Mouse (Mus musculus) regulatory T cell (primary cell): ENCODE data around the gene Gm45618.
"Not testable (repeated sequence)": the region's sequence is repeated elsewhere in the genome, so short reads cannot be mapped to it uniquely, and the experiment has no call there.

Source experiments
- in situ Hi-C: fragments of 300-600 bp; cut with MboI, MseI; formaldehyde crosslinking; loops from one replicate; pipeline ENCODE4 v1.15.1; 2025; ENCODE audit warnings: high pct_unique_total_duplicates

The Gm45618 gene

DNA sequence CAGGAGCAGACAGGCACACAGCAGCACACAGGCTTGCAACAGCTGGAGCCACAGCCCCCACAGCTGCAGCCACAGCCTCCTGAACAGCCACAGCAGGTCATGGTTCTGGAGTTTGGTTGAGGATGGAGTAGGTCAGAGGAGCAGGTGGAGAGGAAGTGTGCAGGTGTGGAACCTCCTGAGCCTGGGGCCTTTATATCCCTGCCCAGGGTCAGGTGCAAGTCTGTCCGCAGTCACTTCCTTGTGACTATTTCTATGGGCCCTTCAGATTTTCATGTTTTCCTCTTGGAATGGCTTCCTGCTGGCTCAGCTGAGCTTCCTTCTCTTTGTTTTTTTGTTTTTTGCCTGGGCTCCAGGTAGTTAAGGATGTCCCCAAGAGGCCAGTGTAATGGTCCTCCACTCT is at the start of gene Gm45618:
TSS of gene Gm45618 (minus strand) at position 101 of the 400 bp plus-strand sequence.
- in situ Hi-C loops, result not testable (repeated sequence)

DNA sequence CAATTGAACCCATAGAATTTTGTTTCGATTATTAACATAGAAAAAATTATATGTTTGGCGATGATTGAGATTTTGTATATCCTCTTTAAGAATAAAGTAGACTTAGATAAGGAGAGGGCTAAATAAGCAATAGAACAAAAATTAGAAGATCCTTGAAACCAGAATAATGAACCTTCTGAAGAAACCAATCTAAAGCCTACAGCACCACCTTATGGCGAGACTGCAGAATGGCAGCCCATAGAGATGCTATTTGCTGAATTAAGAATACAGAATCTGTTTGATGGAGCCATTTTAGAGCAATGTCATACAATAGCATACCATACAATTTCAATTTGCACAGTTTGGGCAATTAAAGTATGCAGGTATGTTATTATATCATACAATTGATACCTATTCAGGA is 49.3 kb upstream of the Gm45618 start:
- in situ Hi-C loops, result loop anchor here (10.0 kb wide), 1 partner anchor 425 kb away; no protein-coding TSS in a partner anchor

DNA sequence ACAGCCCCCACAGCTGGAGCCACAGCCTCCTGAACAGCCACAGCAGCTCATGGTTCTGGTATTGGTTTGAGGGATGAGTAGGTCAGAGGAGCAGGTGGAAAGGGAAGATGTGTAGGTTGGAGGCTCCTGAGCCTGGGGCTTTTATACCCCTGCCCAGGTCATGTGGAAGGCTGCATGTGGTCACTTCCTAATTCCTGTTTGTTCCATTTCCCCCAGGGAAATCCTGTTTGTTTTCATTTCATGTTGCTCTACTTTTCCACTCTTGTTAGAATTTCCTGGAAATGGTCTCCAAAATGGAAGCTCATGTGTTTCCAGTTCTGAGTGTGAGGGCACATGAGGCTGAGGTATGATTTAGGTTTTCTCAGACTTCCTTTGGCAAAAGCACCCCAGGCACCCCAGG is 45.1 kb upstream of the Gm45618 start, which contains the start of gene Gm4553:
TSS of gene Gm4553 (minus strand) at position 101 of the 400 bp plus-strand sequence.
- in situ Hi-C loops, result loop anchor here (10.0 kb wide), 1 partner anchor 421 kb away; no protein-coding TSS in a partner anchor

DNA sequence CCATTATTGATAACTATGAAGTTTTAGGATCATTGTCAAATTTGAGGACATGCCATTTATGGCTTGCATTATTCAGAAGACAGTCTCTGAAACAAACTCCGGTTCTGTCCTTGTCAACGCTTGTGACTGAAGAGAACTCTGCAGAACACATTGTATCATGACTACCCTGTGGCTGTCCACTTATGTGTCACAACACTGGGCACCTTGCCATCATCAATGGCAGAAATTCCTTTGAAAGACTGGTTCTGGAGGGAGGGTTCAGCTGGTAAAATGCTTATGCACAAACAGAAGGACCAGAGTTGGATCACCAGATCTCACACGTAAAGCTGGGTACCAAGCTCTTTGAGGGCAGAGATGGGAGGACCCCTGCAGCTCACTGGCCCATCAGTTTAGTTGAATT is 38.8 kb upstream of the Gm45618 start:
- in situ Hi-C loops, result no loop called here

DNA sequence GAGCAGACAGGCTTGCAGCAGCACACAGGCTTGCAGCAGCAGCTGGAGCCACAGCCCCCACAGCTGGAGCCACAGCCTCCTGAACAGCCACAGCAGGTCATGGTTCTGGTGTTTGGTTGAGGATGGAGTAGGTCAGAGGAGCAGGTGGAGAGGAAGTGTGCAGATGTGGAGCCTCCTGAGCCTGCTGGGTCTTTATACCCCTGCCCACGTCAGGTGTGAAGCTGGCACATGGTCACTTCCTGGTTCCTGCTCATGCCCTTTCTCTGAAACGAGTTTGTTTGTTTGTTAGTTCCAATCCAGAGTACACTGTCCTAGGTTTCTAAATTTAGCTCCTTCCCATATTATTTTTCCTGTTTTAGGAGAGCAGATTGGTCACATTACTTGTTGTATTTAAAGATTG is 36.5 kb upstream of the Gm45618 start, which contains the start of gene Gm29735:
TSS of gene Gm29735 (minus strand) at position 101 of the 400 bp plus-strand sequence.
- in situ Hi-C loops, result not testable (repeated sequence)

DNA sequence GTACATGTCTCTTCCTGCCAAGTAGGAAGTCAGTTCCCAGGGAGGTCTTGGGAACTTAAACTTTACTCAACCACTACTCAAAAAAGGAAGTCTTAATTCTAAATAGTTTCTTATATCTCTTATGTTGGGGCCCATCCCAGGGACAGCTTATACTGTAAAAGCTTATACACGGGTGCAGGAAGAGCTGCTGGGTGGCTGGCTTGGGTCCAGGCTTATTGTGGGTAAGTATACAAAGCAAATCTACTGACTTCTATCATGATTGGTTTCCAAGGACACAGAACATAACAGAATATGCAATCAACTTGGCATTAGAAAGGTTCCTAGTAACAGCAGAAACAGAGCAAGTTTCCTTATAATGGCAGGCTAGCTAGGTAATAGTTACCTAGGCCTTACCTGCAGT is 34.8 kb upstream of the Gm45618 start:
- in situ Hi-C loops, result no loop called here

DNA sequence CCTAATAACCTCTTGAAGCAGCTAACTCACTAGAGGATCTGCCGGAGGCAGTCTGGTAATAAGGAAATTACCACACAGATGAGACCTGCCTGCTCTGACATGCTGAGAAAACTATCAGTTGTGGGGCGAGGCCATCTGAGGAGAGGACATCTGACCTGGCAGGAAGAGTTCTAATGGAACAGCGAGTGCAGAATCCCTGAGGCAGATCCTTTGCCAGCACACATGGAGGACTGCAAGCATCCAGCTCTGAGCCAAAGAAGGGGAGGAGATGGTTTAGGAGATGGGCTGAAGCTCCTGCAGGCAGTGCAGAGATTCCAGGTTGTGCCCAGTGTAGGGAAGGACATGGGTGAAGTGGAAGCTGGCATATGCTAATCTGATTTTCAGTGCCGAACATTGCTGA is 31.7 kb upstream of the Gm45618 start:
- in situ Hi-C loops, result no loop called here

DNA sequence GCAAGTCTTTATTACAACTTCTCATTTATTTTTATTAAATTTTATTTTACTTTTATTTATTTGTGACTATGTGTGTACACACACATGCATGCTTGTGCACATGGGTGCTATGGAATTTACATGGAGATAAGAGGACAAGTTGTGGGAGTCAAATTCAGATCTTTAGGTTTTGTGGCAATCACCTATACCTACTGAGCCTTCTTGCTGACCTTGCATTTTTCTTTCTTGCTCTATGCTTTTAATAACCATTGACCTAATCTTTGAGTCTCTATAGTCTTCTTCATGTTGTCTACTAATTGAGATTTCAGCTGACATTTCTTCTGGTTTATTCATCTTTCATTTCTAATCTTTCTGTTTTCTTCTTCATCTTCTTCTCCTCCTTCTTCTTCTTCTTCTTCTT is 28.1 kb upstream of the Gm45618 start:
- in situ Hi-C loops, result loop anchor here (5.0 kb wide), 1 partner anchor 104 kb away; no protein-coding TSS in a partner anchor

DNA sequence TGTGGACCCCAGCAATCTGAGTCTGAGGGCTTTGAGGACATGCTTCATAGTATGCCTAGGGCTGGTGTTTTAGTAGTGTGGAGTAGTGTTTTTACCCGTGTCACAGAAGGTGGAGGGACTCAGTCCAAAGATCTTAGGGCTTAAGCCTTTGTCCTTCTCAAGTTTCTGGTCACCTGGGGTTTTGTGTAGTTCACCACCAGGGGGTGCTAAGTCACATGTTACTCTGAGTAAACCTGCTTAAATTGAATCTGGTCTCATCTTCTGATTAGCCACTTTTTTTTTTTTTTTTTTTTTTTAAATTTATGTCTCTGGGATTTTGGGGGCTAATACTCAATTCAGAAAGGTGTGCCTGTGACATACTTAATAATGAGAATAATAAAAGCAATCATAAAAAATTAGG is 25.5 kb upstream of the Gm45618 start:
- in situ Hi-C loops, result loop anchor here (5.0 kb wide), 1 partner anchor 106 kb away; no protein-coding TSS in a partner anchor

DNA sequence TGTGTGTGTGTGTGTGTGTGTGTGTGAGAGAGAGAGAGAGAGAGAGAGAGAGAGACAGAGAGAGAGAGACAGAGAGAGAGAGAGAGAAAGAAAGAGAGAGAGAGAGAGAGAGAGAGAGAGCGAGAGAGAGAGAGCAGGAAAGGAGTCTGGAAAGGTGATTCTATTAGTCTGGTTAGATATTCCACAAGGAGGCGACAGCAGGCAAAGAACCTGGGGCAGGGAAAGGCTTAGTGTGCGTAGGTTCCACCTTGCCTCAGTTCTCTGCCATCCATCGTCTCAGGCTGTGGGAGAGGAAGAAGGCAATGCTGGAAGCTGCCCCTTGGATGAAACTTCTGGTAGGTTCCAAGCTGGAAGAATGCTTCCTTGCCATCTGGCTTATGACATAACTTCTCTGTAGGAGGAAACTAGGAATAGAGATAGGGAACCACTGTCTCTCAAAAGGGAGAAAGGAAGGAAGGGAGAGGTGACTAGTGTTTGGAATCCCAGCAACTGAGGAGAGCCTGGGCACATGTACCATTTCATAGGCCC is 24.9 kb upstream of the Gm45618 start:
- in situ Hi-C loops, result loop anchor here (5.0 kb wide), 1 partner anchor 107 kb away; no protein-coding TSS in a partner anchor

DNA sequence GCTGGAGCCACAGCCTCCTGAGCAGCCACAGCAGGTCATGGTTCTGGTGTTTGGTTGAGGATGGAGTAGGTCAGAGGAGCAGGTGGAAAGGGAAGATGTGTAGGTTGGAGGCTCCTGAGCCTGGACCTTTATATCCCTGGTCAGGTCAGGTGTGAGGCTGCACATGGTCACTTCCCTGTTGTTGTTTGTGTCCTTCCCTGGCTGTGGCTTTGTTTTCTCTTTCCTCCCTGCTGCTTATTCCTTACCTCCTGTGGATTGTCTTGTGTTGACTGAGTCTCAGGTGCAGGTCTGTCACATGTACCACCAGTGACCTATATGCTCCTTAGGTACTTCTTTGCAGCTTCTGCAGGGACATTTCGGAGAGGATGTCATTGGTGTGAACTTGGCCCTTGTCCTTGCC is 24.0 kb upstream of the Gm45618 start, which contains the start of gene Gm45337:
TSS of gene Gm45337 (minus strand) at position 101 of the 400 bp plus-strand sequence.
- in situ Hi-C loops, result no loop called here

DNA sequence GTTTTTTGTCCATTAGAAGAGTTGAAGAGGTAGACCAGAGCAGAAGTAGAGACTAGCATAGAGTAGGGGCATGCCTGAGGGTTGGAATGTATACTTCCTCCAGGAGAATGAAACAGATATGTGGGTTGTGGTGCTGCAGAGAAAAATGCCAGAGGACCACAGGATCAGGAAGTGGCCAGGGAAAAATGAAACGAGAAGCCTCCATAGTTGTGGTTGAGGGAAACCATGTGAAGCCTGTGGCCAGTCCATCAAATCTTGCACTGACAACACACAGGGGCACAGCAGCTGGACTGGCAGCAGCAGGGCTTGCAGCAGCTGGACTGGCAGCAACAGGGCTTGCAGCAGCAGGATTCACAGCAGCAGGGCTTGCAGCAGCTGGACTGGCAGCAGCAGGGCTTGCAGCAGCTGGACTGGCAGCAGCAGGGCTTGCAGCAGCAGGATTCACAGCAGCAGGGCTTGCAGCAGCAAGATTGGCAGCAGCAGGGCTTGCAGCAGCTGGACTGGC is 23.0 kb upstream of the Gm45618 start:
- in situ Hi-C loops, result not testable (repeated sequence)

DNA sequence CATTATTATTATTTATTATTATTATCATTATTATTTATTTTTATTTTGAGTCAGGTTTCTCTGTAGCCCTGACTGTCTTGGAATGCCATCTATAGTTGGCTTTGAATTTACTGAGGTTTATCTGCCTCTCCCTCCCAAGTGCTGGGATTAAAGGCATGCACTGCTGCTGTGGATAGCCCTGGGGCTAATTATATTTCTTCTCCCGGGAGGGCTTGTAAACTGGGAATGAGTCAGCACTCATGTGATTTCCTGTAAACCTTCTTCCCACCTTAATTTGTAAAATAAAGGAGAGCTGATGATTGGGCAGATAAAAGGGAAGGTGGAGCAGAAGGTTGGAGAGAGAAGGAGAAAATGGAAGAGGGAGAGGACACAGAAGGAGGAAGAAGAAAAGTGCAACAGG is 20.2 kb upstream of the Gm45618 start:
- in situ Hi-C loops, result no loop called here

DNA sequence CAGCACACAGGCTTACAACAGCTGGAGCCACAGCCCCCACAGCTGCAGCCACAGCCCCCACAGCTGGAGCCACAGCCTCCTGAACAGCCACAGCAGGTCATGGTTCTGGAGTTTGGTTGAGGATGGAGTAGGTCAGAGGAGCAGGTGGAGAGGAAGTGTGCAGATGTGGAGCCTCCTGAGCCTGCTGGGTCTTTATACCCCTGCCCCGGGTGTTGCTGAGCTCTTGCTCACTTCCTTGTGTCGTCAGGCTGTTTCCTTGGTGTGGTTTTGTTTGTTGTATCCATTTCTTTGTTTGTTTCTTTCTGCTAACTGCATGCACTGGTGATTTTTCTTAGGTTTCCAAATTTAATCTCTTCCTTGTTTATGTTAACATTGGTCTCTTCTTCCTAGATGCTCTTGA is 15.4 kb upstream of the Gm45618 start, which contains the start of gene Gm39115:
TSS of gene Gm39115 (minus strand) at position 101 of the 400 bp plus-strand sequence.
- in situ Hi-C loops, result not testable (repeated sequence)

DNA sequence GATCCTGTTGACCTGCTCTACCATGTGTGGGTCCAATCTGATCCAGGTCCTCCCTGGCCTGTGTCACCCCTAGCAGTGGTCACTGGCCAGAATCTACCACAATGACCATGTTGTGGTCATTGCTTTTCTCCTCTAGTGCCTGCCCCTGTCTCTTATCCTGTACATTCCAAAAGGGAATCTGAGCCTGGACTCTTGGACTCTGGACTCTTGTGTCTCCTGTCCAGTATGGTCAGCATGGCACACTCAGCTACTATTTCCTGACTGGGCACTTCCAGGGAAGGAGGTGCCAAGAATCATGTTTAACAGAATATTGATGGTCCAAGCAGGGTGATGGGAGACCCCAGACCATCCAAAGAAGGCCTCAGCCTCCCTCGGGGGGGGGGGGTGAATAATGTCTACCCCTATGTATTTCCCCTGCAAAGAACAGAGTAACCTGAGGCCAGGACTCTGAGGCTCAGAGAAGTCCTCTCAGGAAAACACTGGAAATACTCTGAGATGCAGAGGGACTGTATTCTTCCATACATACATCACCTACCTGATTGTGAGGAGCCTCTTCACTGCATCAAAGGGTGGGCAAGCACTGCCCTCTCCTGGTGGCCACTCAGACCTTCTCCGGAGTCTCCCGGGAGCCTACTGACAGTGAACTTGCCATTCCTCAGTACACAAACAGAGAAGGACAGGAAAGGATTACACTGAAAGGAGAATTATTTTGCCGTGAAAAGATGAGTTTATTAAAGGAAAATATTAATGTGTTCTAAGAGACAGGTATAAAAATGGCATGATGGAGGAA is 13.9 kb upstream of the Gm45618 start:
- in situ Hi-C loops, result no loop called here

DNA sequence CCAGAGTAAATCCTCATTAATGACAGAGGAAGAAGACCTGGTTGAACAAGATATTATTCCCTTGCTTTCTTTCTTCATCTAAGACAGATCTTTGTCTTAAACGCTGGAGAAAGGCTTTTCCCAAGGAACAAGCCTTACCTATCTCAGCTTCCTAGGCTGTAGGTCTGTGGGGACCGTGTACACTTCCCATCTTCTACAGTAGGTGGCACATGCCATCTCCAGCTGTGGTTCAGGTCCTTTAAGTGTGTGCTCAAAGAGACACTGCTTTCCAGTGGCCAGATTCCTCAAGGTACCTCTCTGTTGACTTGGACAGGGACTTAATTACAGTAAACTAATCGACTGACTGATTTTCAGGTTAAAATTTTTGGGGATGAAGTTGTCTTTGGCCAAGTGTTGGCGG is 8.3 kb upstream of the Gm45618 start:
- in situ Hi-C loops, result no loop called here

DNA sequence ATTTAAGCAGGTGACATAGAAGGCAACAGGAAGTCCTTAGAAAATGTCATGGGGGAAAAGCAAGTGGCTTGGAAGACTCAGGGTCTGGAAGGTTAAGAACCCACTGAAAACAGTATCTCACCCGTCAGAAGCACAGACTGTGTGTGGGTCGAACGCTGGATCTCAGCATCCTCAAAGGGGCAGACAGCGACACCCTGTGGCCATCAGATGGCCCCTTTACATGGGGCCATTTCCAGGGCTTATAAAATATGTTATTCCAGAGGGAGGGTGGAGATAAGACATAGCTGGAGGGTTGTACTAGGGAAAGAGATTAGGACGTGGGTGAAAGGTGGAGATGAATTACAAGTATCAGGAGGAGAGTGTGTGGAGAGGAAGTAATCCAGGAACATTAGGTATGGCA is 897 bp downstream of the Gm45618 start:
- in situ Hi-C loops, result no loop called here

DNA sequence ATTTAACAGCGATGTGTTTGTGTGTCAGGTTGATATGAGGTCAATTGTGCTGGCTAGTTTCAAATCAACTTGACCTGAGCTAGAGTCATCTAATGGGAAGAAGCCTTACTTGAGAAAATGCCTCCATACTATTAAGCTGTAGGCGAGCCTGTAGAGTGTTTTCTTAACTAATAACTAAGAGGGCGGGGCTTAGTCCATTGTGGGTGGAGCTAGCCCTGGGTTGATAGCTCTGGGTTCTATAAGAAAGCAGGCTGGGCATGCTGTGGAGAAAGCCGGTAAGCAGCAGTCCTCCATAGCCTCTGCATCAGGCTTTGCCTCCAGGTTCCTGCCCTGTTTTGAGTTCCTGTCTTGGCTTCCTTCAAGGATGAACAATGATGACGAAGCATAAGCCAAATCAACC is 15.8 kb downstream of the Gm45618 start:
- in situ Hi-C loops, result no loop called here

DNA sequence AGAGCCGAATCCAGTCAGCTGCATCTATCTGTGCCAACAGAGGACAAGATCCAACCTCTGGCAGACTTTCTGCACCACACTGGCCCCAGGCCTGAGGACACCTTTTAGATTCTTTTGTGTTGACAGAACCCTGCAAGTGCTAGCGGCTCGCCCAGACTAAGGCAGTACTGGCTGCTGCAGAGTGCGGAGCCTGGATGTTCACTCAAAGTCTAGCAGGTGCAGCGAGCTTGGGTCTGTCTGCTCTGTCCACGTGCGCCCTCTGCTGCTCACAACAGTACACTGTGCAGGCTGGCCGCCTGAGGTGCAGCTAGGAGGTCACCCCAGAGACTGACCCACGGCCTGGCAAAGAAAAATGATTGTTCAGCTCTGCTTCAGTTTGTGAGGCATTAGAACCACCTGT is 22.8 kb downstream of the Gm45618 start:
- in situ Hi-C loops, result loop anchor here (5.0 kb wide), 1 partner anchor 35 kb away; the partner anchor contains the start of gene Mob2

DNA sequence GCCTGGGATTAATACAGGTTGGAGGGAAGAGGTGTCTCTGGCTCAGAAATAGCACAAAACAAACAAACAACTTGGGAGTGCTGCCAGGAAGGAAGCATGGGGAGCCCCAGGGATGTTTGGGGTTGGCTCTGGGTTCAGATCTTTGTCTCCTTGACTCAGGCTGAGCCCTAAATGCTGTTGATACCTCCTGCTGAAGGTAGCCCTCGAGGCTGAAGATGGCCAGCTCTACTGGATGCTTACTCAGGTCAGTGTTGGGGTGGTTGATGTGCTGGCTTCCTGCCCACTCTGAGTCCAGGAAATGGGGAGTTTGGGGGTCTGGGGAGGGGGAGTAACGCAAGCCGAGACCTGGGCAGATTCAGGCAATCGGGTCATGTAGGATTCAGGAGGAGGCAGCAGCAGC is 23.8 kb downstream of the Gm45618 start:
- in situ Hi-C loops, result loop anchor here (5.0 kb wide), 1 partner anchor 34 kb away; the partner anchor contains the start of gene Mob2

DNA sequence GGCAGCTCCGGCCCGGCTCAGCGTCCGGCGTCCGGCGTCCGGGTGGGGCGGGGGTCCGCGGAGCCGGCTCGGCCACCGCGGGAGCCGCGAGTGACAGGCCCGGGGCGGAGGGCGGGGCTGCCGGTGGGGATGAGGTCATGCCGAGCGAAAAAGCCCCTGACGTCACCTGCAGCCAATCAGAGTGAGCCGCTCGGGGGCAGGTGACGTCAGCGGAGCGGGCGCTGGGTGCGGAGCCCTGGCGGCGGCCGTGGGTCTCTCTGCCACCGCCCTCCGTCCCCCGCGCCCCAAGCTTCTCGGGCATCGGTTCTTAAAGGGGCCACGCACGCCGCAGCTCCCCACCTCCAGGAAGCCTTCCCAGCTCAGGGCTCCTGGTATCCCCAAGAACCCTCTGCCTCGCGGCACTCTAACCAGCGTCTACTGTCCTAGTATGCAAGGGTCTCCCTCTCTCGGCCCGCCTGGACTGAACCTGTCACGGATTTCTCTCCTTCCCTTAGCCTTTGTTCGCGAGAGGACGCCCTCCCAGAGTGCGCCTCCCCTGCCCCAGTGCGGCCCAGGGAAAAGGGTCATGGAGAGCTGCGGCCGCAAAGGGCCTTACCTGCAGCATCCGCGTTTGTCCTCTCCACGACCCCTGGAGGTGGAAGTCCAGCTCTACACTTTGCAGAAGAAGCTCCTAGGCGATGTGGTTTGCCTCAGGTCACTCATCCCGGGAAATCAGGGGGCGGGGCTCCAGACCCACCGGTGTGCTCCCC is 25.2 kb downstream of the Gm45618 start, which contains the start of gene Dusp8:
TSS of gene Dusp8 (minus strand) at position 661 of the 749 bp plus-strand sequence.
- in situ Hi-C loops, result loop anchor here (5.0 kb wide), 1 partner anchor 33 kb away; the partner anchor contains the start of gene Mob2
